Mouse (Mus musculus) kidney, adult 8-10 months (tissue): ENCODE measurements at regions not wholly inside any gene's neighbourhood (a gene's known extent, or its start where the extent isn't known, plus 50 kb on each side); places are given as distances from the start of the nearest gene placed in this dataset.
"Not testable (repeated sequence)": the region's sequence is repeated elsewhere in the genome, so short reads cannot be mapped to it uniquely, and the experiment has no call there.

Experiments used
- DNase-seq, 2 experiments: peaks; one replicate each; pipeline ENCODE4 v3.0.0; 2022

DNA sequence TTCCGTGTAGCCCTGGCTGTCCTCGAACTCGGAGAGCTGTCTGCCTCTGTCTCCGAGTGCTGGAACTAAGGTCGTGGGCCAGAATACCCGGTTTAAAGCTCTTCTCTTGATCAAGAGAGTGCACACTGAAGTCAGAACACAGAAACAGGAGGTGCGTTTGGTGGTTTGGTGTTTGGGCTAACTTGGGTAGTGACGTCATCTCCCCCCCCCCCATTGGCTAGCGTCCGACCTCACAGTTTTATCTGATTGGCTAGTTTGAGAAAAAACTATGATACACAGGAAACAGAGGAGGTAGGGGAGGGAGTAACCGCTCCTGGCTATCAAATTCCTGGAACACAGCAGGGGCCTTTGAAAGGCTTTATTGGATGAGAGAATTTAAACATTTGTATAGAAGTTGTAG is 60.2 kb upstream of the Pim1 start:
- no peak for DNase-seq

DNA sequence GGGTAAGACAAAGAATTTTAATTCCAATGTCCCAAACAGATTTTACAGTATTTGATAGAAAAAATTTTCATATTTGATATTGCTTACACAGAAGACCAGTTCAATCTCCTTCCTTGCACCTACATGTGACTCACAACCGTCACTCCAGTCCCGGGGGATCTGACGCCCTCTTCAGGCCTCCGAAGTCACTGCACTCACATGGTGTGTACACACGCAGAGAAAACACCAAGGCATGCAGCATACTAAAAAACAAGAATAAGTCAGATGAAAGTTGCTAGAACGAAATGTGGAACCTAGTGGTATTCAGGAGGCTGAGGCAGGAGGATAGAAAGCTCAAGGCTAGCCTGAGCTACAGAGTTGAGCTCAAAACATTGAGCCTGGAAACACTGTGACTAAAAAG is 59.7 kb upstream of the Pim1 start:
- no peak for DNase-seq

DNA sequence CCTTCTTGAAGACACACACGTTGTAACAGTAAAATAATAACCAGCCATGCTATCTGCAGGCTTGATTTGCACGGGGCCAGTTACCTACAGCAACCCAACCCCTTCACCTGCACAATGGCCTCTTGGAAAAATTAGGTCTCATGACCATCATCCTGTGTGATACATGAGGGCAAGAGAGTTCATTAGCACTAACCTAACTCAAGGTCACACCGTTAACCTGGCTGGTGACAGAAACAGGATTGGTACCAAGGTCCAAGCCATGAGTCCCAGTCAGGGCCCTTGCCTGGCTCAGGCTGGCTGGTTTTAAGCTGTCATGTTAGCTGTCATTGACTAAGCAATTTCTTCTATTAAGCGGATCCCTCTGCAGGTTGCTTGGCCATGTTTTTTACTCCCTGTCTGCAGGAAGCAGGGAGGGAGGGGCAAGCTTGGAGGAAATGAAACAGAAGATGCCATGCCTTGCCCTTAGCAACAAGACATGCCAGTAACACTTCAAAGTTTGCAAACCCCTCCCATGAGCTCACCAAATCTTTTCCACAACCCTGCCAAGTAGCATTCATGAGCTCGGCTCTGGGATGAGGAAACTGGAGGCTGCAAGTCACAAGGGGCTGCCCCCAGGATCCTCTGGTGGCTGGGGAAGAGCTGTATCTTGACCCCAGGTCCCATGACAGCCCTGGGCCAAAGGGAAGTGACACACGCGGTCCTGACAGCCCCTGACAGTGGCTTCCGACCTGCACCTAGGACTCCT is 58.8 kb upstream of the Pim1 start:
- DNase-seq = no peak

DNA sequence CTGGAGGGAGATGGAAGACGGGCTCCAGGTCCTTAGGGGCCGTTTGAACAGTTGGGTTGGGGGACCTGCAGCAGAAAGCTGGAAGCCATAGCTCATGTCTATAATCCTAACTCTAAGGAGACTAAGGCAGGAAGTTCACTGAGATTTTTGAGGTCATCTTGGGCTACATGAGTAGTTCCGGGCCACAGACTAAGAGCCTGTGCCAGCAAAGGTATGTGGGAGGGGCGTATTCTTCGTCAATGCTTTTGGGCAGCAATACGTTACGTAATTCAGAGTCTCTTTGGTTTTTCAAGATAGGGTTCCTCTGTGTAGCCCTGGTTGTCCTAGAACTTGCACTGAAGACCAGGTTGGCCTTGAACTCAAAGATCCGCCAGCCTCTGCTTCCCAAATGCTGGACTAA is 57.9 kb upstream of the Pim1 start:
- DNase-seq = no peak

DNA sequence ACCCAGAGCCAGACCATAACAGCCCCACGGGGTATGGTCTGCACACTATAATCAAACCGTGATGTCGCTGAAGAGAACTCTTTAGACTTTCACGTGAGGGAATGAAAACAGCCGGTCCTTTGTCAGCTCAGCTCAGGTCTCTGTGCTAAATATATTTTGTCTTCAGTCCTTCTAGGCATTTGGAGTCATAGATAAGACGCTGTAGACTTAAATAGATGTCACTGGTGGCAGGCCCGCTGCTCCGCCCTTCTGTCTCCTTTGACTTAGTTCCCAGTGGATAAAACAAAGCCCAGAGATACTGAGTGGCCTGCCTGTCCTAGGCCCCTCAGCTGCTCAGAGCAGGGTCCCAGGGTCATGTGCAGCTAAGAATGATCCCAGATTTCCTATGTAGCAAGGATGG is 57.2 kb upstream of the Pim1 start:
- DNase-seq = no peak

DNA sequence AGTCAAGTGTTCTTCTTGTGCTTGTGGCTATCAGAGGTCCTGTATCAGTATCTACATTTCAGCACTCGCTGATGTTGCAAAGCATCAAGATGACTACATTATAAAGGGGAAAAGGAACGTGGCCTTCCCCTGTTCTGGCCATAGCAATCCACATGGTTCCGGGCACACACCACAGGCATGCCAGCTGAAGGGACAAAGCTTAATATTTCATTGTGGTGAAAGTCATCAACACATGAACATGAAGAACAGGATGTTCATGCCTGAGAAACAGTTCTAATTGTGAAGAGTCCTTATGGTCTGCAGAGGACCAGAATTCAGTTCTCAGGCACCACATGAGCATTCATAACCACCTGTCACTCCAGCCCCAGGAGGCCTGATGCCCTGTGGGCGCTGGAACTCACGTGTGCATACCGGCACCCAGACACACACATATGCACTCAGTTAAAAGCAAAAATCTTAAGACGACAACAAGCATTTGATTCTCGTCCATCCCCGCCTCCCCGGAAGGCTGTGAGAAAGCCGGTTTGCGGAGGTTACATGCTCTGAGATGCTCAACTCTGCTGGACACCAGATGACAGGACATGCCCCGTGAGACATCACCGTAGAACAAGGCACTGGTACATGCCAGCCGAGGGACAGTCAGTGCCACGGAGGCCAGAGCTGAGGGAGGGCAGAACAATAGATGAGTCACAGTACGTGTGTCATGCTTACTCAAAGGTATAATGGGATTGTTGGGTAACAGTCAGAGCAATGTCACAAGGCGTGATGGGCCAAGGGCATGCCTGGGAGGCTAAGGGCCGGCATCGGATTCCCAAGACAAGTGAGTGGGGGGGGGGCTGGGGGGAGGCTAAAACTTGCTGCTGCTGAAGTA is 56.2 kb upstream of the Pim1 start:
- DNase-seq = no peak

DNA sequence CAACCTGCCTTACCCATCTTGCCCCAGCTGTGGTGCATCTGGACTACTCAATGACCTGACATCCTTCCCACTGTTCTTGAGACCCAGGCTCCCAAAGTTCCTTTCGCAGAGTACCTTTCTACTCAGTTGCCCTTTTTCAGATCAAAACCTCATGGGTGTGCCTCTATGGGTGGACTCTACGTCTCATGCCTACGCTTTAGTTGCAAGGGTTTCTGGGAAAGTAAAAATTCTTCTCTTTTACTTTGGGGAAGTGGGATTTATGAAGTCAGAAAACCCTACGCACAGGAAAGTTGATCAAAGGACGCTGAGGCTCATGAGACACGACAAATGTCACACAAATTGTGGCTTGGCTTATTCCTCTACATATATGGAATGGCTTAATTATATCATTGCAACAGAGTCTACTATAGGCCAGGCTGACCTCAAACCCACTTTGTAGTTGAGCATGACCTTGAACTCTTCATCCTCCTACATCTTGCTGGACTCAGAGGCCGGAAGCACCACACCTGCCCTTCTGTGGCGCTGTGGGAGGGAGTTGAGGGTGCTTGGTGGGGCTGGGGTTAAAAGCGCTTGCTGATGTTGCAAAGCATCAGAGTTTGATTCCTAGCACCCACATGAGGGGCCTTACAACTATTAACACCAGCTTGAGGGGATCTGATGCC is 55.1 kb upstream of the Pim1 start:
- no peak for DNase-seq

DNA sequence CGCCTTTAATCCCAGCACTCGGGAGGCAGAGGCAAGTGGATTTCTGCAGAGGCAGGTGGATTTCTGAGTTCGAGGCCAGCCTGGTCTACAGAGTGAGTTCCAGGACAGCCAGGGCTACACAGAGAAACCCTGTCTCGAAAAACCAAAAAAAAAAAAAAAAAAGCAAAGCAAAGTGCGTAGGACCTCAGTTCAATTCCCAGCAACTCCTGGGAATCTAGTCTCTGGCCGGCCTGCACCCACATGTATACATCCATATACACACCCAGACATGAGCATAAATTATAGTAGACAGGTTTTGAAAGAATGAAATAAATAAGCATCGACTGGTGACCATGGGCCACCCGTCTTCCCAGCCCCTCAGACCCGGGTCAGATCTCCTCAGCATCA is 54.1 kb upstream of the Pim1 start:
- DNase-seq = not testable (repeated sequence)

DNA sequence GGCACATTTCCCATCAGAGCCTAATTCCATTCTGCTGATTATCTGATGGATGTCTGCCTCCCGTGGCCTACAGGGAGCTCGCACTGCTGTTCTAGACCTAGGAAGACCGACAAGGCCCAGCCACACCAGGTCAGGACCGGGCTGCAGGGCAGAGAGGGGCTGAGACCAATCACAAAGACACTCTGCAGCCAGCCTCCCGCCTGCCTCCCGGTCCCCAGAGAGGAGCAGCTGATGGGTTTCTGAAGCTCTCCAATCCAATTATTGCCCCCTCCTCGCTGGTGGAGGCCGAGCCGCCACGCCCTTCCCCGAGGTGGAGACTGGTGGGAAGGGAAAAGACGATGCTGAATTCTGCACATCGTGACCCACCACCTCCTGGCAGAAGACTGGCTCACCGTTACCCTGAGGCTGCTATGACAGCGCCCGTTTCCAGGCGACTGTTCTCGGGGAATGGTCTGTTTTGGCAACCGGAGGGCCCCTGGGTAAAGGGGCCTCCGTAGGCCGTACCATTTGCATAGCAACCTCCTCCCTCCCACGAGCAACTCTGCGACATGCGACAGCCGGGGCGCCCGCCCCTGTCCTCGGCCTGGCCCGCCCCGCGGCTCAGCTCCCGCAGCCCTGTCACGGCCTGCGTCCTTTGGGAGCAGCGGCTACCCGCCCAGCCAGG is 53.5 kb upstream of the Pim1 start:
- peak; percentile 57 to 64 for DNase-seq

DNA sequence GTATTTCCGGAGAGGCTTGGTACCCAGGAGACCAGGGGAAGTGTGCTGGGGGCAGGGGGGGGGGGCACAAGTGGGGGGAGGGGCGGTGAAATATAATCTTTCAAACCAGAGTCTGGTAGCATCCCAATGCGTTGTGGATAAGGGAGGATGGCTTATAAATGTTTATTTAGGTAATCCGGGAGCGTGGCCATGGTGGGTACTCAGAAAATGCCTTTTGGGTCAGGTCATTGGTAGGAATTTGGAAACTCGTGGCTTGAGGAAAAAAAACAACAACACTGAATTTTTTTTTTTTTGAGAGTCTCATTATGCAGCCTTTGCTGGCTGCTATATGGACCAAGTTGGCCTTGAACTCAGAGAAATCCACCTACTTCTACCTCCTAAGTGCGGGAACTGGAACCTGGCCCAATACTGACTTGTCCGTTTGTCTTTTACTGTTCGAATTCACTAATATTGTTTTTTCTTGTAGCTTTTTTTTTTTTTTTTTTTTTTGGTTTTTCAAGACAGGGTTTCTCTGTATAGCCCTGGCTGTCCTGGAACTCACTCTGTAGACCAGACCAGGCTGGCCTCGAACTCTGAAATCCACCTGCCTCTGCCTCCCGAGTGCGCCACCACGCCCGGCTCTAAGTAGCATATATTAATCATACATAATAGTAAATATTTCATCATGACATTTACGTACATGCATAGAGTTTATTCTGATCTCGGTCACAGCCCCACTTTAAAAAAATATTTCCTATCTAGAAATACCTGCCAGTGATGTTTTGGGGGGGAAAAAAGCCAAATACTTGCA is 52.8 kb upstream of the Pim1 start:
- no peak for DNase-seq

DNA sequence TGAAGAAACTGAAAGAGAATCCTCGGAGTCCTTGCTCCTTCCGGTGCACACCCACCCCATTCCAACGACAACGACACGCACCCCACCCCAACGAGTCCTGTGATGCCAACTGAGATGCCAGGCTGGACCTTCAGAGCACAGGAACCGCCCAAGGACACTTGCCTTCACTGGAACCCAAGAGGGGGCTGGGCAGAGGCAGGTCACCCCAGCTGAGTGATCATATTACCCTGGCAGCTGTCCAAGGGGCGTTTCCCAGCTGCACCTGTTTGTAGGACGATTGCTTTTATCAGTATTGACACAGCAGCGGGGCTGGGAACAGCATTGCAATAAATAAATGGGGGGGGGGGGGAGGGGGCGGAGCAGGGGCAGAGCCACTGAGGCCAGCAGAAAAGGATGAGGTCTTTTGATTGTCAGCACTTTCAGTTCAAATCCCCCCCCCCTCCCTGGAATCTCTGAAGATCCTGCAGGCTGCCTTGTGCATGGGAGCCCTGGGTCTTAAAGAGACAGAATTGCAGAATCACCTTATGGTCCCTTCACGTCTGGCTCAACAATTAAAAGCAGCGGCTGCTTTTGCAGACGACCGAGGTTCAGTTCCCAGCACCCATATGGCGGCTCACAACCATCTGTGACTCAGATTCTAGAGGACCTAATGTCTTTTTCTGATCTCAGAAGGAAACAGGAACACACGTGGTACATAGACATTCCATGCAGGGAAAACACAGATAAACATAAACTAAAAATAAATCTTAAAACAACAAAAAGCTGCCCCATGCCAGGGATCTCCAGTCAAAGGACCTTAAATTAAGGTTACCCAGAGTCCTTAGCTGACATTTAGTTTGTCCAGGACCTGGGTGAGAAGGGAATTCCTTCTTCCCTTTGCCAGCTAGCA is 52.0 kb upstream of the Pim1 start:
- DNase-seq = peak; percentile 79 to 81

DNA sequence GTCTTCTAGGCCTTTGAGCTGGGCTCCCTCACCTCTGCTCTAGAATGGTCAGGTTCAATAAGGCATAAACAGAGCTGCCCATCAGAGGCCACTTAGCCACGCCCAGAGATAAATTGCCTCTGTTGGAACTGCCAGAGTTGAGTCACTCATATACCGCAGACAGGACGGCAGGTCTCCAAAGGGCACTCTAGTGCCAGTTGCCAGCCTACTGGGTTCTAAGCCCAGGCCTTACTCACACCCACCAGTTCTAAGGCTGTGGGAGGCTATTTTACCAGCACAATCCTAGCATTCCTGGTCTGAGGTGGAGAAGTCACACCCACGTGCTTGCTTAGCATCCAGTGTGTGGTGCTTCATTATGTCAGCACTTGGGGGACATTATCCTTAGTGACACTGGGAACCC is 50.6 kb upstream of the Pim1 start:
- DNase-seq = no peak

DNA sequence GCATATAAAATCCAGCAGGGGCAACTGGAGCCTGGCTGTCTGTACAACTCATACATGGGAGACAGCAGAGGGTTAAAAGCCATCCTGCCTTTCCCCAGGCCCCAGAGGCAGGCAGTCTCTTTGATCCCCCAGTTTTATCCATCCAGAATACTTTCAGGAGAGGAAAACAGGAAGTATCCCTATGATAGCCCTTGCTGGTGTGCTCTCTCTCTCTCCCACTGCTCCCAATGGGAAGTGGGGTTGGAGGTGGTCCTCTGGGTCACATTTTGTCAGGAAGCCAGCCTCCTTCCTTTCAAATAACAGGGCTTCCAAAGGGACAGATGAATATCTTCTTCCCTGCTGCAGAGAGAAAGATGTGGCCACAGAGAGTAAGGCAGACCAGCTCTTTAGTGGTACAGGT is 50.1 kb upstream of the Pim1 start:
- DNase-seq = no peak
